Mouse (Mus musculus) CH12.LX (cell line): ENCODE measurements around the gene Rph3al.

ENCODE experiments used
- JUND ChIP-seq: conservative IDR thresholded peaks from 2 replicates; pipeline ENCODE4 v1.6.1; 2011; ENCODE audit warnings: low read depth, low read length, improper control_type of control experiment
- MEF2A ChIP-seq: IDR thresholded peaks from 2 replicates; pipeline ENCODE4 v1.6.1; 2014; ENCODE audit warnings: low read depth, mild to moderate bottlenecking, inconsistent platforms, low read length, improper control_type of control experiment, borderline replicate concordance
- POLR2A ChIP-seq: IDR thresholded peaks from 2 replicates; pipeline ENCODE4 v1.6.1; 2011; ENCODE audit warnings: low read depth, mild to moderate bottlenecking, improper control_type of control experiment, low read length
- TBP ChIP-seq: conservative IDR thresholded peaks from 2 replicates; pipeline ENCODE4 v1.6.1; 2011; ENCODE audit warnings: low read depth, low read length, improper control_type of control experiment

DNA sequence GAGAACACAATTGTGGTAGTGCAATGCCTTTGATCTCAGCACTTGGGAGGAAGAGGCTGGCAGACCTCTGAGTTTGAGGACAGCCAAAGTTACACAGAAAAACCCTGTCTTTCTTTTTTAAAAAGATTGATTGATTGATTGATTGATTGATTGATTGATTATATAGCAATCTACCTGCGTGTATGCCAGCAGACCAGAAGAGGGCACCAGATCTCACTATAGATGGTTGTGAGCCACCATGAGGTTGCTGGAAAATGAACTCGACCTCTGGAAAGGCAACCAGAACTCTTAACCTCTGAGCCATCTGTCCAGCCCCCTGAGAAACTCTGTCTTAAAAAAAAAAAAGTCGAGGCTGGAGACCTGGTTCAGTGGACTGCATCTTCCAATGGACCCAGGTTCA is 32.4 kb upstream of the Rph3al start:
- TF ChIP-seq JUND = no peak
- TF ChIP-seq POLR2A = no peak
- TF ChIP-seq MEF2A = no peak
- TF ChIP-seq TBP = no peak
